Mouse (Mus musculus): ENCODE results near the gene Kcnip1.

The Kcnip1 gene

DNA sequence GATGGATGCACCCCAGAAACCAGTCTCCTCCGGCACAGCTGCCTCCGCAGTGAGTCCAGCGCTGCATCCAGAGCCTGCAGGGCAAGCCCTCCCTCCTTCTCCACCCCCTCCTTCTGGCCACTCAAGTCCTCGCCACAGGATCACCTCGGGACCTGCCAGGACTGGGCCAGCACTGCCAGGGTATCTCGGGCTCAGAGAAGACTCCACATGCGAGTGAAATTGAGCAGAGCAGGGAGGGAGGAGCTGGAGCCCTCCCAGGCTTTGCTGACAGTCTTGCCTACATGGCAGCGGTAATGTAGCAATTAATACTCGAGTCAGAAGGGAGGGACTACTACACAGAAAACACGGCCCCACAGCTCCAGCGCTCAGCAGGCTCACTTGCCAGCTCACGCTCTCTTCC, at the start of gene Kcnip1:
Gene Kcnip1, minus strand, starts transcription at position 215 of the 400 bp plus-strand sequence.
- DNase-seq (ENCODE audit: extremely low read depth, low read depth, low spot score) = no peak

DNA sequence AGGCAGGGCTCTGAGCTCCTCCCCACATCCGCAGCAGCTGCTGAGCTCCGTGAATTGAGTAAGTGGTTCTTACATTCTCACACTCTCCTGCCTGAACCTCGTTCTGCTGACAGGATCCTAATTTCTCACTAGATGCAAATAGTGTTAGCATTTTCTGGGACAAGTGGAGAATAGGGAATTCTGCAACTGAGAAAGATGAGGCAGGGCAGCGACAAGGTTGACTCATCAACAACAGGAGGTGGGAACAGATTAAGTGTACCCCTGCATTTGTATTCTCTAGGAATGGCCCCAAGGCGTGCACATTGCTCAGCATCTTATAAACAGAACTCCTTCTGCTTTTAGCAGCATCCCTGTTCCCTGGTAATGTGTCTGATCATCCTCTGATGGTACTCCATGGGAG, 47.1 kb upstream of the Kcnip1 start:
- no peak for DNase-seq (ENCODE audit: extremely low read depth, low read depth, low spot score)

DNA sequence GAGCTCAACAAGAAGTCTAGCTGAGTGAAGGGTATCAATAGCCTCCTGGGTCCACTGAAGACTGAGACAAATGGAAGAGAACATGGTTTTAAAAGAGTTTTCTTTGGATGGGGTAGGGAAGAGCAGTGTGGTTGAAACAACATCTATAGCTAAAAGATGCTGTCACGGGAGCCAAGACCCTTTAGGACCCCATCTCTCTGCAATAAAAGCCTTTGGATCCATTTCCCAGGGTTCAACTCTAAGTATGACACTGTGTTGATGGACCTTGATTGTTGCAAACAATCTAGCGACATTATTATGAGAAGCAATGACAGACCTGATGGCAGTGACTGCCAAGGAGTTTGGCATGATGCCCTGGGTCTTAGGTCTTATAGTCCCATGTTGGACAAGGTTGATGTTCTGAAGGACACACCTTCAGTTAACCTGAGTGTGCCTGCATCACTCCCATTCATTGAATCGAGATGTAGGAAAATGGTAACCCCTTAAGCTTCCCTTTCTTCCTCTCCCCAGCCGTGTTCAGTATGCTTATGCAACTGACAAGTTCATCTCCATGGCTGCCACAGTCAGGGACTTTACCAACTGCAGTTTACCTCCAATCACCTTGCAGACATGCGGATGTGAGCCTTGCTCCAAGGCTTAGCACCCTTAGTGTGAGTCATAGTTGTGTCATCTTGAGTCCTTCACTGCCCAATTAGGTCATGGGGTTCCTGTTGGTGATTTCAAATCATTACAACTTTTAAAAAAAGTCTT, 43.1 kb upstream of the Kcnip1 start:
- DNase-seq (ENCODE audit: extremely low read depth, low read depth, low spot score) = no peak

DNA sequence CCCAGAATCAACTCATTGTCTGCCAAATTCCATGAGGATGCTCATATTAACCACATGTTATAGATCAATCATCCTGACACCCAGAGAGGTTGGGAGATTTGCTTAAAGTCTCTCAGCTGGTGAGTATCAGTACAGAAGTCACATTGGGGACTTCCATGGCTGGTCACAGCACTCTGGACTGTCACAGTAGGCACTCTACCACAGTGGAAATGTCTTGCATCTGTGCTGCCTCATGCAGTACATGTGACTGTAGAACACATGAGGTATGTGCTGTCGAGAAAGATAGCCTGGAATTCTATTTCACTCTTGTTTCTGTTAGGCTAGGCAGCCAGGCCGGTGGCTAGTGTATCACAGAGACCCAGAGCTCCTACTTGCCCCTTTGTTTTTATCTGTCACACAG, 41.8 kb upstream of the Kcnip1 start:
- DNase-seq (ENCODE audit: extremely low read depth, low read depth, low spot score) = no peak

DNA sequence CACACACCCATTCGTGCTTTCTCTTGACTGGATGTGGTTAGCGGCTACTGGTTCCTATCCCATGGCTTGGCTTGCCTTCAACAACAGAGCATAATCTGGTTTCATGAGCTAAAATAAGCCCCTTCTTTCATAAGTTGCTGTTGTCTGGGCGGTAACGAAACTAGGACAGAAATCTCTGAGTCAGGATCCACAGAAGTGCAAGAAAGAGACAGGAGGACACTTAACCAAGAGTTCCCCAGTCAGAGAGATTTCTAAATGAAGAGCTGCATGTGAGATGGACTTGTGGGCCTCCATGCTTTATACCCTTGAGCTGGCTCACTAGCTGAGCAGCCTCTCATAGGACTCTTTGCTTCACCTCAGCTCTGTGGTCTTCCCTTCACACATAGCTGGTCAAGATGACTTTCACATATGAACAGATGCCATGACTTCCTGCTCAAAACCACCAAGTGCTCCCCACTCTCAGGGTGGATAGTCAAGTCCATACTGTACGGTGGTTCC, 41.1 kb upstream of the Kcnip1 start:
- DNase-seq (ENCODE audit: extremely low read depth, low read depth, low spot score) = no peak

DNA sequence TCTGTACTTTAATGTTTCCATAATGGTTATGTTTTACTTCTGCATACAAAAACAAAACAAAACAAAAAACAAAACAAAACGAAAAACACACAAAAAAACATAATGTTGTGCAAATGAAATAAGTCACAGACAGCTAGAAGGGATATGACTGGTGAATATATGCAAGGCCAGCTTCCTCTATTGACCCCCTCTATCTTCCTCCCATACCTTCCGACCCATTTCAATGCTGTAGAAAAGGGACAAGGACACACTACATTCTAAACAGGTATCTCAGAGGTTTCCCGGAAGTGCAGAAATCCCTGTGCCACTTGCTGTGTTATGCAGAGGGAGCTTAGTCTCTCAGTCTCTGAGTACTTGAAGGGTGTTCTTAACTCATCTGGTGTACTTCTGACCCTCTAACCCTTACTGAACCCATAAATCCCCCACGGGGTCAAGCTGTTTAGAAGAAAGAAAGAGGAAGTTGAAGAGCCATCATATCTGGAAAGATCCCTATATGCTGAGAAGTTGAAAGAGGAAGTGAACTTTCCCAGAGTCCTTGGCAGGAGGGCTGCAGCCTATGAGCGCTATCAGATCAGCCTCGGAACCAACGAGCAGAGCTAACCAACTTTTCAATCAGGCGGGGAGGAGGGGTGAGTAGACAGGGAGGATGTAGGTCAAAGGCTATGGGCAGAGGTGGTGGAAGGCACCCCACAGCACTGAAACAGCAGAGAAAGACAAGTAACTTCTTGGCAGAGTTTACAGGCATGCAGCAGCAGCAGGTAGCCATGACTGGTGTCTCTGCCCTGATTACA, 38.3 kb upstream of the Kcnip1 start:
- no peak for DNase-seq (ENCODE audit: extremely low read depth, low read depth, low spot score)

DNA sequence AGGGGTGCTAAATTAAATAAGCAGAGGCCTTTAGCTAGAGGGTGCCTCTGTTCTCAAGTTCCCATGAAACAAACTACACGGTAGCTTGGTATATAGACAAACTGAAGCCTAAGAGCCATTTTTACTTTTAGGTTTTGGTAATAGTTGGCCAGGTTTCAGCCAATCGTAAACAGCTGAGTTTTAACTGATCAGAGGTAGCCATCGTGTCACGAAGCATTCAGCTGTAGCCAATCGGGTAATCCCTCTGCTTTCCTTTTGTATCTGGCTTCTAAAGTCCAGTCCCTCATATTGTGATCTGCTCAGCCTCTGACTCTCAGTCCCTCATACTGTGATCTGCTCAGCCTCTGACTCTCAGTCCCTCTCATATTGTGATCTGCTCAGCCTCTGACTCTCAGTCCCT, 36.7 kb upstream of the Kcnip1 start:
- DNase-seq (ENCODE audit: extremely low read depth, low read depth, low spot score) = no peak

DNA sequence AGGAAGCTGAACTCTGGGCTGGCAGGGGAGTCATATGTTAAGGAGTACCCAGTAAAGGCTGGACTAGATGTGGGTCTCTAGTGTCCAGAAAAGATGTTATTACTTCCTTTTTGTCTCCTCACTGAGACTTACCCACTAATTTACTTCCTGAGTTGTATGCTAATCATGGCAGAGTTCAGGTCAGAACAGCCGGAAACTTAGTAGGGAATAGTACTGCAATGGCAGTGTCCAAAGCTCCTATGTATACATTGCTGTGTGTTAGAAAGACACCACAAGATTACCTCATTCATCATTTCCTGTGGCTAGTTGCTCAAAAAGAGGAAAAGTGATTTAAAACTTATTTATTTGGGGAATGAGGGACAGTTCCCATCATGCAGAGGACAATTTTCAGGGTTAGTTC, 32.1 kb upstream of the Kcnip1 start:
- no peak for DNase-seq (ENCODE audit: extremely low read depth, low read depth, low spot score)

DNA sequence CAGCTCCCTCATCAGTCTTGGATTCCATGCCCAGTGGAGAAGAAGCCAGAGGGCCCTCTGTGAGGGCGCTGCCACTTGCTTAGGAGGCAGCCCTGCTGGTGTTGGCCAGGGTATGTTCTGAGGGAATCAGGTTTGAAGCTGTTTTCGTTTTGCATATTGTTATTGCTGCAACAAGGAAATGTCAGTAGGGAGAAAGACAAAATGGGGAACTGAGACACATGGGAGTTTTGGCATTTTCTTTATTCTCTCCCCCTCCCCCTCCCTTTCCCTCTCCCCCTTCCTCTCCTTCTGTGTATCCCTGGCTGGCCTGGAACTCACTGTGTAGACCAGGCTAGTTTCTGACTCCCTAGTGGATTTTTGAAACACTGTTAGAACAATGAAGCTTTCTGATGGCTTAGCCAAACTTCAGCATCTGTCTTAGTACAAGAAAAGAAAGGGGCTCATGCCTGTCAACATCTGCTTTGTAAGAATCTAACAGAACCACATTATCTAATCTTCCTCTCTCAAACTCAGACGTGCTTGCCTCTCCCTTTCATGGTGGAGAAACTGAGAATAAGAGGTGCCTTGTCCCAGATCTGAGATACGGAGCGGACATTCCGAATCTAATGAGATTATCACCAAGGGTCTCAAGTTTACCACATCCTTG, 19.2 kb upstream of the Kcnip1 start:
- DNase-seq (ENCODE audit: extremely low read depth, low read depth, low spot score) = no peak

DNA sequence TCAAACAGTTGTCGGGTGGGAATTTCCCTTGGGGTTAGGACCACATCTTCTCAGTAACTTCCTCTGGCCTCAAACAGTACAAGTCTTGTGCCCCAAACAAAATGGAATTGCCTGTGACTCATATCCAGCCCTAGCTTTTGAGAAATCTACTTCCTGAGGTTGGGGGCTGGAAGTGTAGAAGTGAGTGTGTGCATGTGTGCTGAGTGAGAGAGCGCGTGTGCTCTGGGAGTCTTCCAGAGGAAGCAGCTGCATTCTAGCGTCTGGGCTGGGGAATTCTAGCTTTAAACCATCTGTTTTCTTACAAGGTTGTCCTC, 17.9 kb upstream of the Kcnip1 start:
- DNase-seq (ENCODE audit: extremely low read depth, low read depth, low spot score) = no peak

DNA sequence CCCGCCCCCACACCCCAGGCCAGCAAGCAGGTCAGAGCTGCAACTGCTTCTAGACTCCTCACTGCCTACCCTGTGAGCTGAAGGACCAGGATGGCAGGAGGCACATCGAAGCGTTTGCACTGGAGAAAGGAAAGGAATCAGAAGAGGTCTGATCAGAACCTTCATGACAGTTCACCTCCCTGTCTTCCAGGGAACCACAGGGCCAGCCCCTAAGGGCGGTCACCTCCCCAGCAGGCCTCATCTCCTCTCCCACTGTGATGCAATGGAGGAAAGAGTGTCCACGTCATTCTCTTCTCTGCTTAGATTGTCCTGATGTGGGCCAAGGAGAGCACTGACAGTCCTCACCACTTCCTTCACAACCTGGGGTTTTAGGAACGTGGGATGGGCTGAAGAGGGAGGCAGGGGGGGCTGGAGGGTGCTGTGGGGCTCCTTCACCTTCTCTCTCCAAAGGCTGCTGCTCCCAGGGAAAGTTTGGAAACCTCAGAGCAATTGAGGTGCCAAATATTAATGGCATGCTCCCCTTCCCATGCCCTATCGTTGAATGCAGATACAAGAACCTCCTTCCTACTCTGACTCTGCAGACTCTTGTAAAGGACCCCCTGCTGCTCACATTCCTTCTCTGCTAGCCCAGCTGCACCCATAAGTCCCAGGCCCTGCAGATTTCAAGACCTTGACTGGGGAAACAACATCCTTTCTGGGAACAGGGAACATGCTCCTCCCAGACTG, 17.3 kb upstream of the Kcnip1 start:
- no peak for DNase-seq (ENCODE audit: extremely low read depth, low read depth, low spot score)

DNA sequence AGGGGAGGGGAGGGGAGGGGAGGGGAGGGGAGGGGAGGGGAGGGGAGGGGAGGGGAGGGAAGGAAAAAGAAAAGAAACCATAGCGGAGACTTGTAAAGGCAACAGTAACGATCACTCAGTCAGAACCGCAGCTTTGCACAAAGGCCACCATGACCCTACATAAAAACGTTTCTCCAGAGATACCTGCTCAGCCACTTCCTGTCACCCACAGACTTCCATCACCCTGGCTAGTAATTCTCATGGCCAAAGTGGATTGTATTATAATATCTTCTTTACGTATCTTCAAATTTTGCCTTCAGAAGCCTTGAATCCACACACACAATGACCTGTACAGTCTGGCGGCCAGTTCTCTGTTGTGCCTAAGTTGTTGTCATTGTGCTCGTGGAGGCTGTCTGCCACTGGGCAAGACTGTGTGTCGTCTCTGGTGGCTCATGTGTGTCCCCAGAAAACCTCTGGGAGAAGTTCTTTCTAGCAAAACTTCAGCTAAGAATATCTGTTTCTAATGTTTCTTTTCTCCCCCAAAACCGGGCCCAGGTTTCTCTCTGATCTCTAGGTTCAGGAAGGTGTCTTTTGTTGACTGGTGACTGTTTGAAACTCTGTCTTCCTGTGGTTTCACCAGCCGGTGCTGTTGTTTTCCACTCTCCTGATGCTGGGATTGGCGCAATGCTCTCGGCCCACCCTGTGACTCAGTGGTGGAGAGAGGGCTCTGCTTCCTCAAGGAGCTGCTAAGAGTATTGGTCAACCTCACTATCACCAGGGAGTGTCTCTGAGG, 16.6 kb upstream of the Kcnip1 start:
- DNase-seq (ENCODE audit: extremely low read depth, low read depth, low spot score) = no peak

DNA sequence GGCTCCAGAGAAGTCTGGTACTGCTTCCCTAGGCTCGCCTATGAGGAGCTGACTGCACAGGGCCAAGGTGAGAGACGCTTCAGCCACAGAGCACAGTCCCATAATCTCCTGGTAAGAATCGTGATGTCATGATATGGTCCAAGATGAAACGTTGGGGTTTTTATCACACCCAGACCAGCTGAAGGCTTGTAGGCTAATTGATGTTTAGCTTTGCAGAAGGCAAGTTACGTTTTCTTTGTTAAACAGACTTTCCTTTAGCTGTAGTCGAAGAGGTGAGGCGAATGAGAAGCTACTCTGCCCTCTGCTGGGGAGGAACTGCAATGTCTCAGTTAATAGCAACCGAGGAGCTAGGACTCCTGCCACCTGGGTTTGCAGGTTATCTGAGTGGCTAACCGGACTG, 15.8 kb upstream of the Kcnip1 start:
- DNase-seq (ENCODE audit: extremely low read depth, low read depth, low spot score) = no peak

DNA sequence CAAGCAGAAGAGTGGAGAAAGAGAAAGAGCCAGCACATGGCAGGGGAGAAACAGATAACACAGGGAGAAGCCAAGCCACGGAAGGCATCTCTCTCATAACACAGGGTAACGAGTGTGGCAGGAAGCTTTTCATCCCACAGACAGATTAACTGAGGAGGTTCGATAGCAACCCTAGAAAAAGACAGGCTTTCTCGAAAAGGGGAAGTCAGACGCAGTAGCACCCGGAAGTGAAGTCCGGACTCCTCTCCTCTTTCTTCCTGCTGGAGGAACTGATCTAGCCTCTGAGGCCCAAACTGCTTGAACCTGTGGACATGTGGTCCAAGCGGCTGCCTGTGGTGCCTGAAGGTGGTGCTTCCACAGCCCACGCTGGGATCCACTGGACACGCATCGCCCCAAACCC, 15.3 kb upstream of the Kcnip1 start:
- no peak for DNase-seq (ENCODE audit: extremely low read depth, low read depth, low spot score)

DNA sequence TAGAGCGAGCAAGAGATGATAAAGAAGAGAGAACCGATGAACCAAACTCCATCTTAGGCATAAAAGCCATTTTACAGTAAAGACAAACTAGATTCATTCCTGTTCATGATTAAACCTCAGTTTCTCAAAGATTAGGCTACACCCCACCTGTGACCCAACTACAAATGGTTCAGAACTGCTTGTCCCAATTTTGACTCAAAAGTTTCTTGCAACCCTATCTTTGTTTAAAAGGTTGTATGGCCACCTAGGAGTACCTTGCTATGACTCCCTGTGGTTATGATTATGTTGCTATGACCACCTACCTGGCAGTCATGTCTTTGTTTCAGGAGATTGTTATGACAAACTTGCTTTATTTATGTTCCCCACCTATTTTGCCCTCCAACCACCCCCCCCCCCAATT, 14.7 kb upstream of the Kcnip1 start:
- DNase-seq (ENCODE audit: extremely low read depth, low read depth, low spot score) = no peak

DNA sequence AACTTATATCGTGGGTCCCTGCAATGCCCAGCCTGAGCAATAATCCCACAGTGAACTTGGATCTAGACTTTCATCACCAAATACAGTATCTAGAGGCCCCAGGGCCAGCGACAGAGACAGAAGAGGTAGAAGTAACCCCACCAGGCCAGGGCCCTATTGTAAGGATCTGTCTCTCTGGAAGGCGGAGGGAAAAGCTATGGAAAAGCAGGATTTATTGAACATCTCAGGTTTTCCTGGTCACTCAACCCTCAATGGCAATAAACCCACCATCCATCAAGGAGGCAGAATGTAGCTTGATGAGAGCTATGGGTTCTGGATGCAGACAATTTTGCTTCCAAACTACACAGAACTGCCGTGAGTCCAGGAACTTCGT, 9.6 kb upstream of the Kcnip1 start:
- no peak for DNase-seq (ENCODE audit: extremely low read depth, low read depth, low spot score)

DNA sequence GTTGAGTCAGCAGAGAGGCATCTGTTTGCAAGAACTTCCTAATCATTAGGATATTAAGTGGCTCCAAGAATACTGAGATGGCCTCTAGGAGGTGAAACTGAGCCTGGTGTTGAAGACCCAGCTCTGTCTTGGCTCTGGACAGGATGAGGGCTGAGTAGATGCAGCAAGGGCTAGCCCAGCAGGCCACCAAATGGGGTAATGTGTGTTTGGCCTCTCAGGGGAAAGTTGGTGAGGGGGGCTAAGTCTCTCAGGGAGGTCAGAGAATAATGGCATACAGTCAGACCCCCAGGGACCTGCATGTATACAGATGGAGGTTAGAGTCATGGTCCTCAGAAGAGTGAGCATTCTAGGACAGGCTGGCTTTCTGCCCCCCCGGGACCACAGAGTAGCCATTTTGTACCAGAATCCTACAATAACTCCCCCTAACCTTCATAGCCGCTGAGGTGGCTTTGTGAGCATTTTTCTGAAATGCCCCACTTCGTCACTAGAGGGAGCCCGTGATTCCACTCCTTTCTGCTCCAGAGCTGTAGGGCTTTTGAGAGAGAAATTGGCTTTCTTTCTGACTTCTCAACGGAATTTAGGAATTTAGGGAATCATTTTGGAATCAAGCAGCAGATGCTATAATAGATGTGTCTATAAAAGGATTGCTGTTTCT, 9.1 kb upstream of the Kcnip1 start:
- no peak for DNase-seq (ENCODE audit: extremely low read depth, low read depth, low spot score)

DNA sequence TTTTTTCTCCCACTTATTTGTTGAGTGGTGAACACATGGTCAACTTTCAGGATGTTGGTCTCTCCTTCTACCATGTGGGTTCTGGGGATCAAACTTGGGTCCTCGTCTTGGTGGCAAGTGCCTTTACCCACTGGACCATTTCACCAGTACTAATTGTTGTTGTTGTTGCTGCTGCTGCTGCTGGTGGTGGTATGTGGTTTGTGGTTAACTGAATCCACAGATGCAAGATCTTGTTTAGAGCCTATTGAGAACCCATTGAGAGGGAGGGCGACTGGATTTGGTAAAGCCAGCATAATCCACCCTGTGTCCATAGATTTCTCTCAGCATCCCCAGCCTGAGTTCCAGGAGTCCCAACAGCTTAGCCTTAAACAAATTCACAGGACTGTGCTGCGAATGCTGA, 7.5 kb upstream of the Kcnip1 start:
- DNase-seq (ENCODE audit: extremely low read depth, low read depth, low spot score) = no peak

DNA sequence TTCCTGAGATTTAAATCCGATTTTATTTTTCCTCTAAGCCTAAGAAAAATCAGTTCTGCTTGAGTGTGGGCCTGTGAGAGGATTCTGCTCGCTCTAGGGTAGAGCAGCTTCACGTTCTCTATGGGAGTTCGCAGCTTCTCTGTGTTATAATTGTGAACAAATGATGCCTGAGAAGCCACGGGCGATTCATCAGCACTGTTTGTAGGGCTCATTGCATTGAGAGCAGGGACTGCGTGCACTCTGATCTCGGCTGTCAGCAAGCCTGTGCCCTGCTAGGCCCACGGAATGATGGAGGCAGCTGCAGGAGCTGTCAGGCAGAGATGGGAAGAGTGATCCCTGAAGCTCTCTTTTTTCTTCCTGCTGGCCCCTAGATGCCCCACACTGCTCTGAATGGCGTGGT, 5.3 kb upstream of the Kcnip1 start:
- DNase-seq (ENCODE audit: extremely low read depth, low read depth, low spot score) = no peak

DNA sequence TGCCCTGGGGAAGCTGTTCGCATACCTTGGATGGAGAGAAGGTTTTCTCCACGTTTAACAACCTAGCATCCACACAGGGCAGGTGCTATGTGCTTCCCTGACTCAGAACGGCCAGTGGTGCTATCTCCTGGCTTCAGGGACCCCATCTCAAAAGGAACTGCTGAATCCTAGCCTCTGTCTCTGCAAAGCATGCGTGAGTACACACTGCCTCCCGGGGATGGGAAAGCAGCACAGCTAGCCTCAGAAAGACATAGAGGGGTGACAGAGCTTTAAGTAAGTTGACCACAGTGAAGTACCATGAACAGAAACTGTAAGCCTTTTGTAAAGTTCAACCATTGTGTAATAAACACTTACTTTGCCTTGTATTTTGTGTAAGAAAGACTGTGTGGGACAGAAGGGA, 544 bp upstream of the Kcnip1 start:
- DNase-seq (ENCODE audit: extremely low read depth, low read depth, low spot score) = no peak
